Mouse (Mus musculus): Measurements from ENCODE around the gene Mlip.
"Not testable (repeated sequence)": the region's sequence is repeated elsewhere in the genome, so short reads cannot be mapped to it uniquely, and the experiment has no call there.

Mlip gene

GRCm38 (mm10) chr9:77179486-77179885 lies 173.3 kb downstream of the Mlip start:
- DNase-seq (ENCODE audit: low read depth) = no peak

- no peak for DNase-seq (ENCODE audit: low read depth)
Measured at GRCm38 (mm10) chr9:77175870-77176269, 176.9 kb downstream of the Mlip start.

GRCm38 (mm10) chr9:77172044-77172443 lies 180.7 kb downstream of the Mlip start:
- DNase-seq (ENCODE audit: low read depth) = no peak

- DNase-seq (ENCODE audit: low read depth) = no peak
Measured at GRCm38 (mm10) chr9:77165877-77166276, 186.9 kb downstream of the Mlip start.

- DNase-seq (ENCODE audit: low read depth) = no peak
Measured at GRCm38 (mm10) chr9:77161764-77162163, 191.0 kb downstream of the Mlip start.

GRCm38 (mm10) chr9:77160277-77160926 lies 192.4 kb downstream of the Mlip start:
- DNase-seq (ENCODE audit: low read depth) = no peak

GRCm38 (mm10) chr9:77148518-77149257 lies 204.1 kb downstream of the Mlip start:
- DNase-seq (ENCODE audit: low read depth) = no peak

GRCm38 (mm10) chr9:77119735-77120134 lies 233.0 kb downstream of the Mlip start:
- DNase-seq (ENCODE audit: low read depth) = no peak

- DNase-seq (ENCODE audit: low read depth) = no peak
Measured at GRCm38 (mm10) chr9:77096886-77097285, 255.9 kb downstream of the Mlip start.

GRCm38 (mm10) chr9:77083221-77083620 lies 269.5 kb downstream of the Mlip start:
- not testable (repeated sequence) for DNase-seq (ENCODE audit: low read depth)

GRCm38 (mm10) chr9:77071676-77072075 lies 281.1 kb downstream of the Mlip start:
- DNase-seq (ENCODE audit: low read depth) = no peak

- DNase-seq (ENCODE audit: low read depth) = no peak
Measured at GRCm38 (mm10) chr9:77056611-77057010, 296.2 kb downstream of the Mlip start.

- DNase-seq (ENCODE audit: low read depth) = no peak
Measured at GRCm38 (mm10) chr9:77054426-77055193, 298.2 kb downstream of the Mlip start.
